Mouse (Mus musculus): ENCODE measurements around the gene Gdi1. TPM values are rescaled to one million over a fixed set of nuclear protein-coding genes. Genes with fewer than 3 reads are reported as not detected.

Gdi1 gene
- polyA plus RNA-seq (2014; fragmentation: Nextera tagmentation; extraction: Ambion mirVana): 761 and 960 TPM in 2 replicates

- Histone ChIP-seq H3K9ac (replicated peaks; ENCODE audit: low read depth, low read length) (peak within 1 kb of the TSS; percentile 58), H3K27ac (ENCODE audit: low read depth, low read length) (peak within 1 kb of the TSS; percentile 96), H3K4me1 (ENCODE audit: control insufficient read depth, insufficient read depth, low read length) (no peaks in the 10 kb centered on the region; the same call in 1 of the 2 replicates), H3K36me3 (ENCODE audit: control insufficient read depth, insufficient read depth, low read length) (peaks cover 22% of the 10 kb centered on the region), H3K4me3 (ENCODE audit: low read depth, low read length) (peak within 1 kb of the TSS; percentile 35), H3K27me3 (ENCODE audit: control insufficient read depth, insufficient read depth, low read length) (no peaks in the 10 kb centered on the region), H3K4me2 (ENCODE audit: low read depth, low read length) (peak within 1 kb of the TSS; percentile 63), H3K9me3 (ENCODE audit: control insufficient read depth, low read length) (no peaks in the 10 kb centered on the region)
- 17% methylated on average over 40 of the region's 41 CpGs for WGBS
- peak; percentile 83 for ATAC-seq (ENCODE audit: low read depth)
Measured at GRCm38 (mm10) chrX:74304867-74305700, at the start of gene Gdi1. TSS of gene Gdi1 (plus strand) at chrX:74304998.

GRCm38 (mm10) chrX:74257746-74258145 is 47.1 kb upstream of the Gdi1 start:
- no peaks in the 10 kb centered on the region for H3K9me3 ChIP-seq (ENCODE audit: control insufficient read depth, low read length)
- no peak for ATAC-seq (ENCODE audit: low read depth)
- no peak overlapping the region for H3K27ac ChIP-seq (ENCODE audit: low read depth, low read length)
- 0 out of 2 replicates have a peak, but pooled peaks cover 3% of the 10 kb centered on the region for H3K4me1 ChIP-seq (ENCODE audit: control insufficient read depth, insufficient read depth, low read length)
- H3K9ac ChIP-seq (replicated peaks; ENCODE audit: low read depth, low read length): no peak overlapping the region
- 91% methylated on average over 3 of the region's 3 CpGs for WGBS
- no peak overlapping the region for H3K4me2 ChIP-seq (ENCODE audit: low read depth, low read length)
- H3K4me3 ChIP-seq (ENCODE audit: low read depth, low read length): no peak overlapping the region
- peaks cover 2% of the 10 kb centered on the region for H3K36me3 ChIP-seq (ENCODE audit: control insufficient read depth, insufficient read depth, low read length)
- no peaks in the 10 kb centered on the region for H3K27me3 ChIP-seq (ENCODE audit: control insufficient read depth, insufficient read depth, low read length)

- Histone ChIP-seq H3K27me3 (ENCODE audit: control insufficient read depth, insufficient read depth, low read length) (no peaks in the 10 kb centered on the region), H3K4me1 (ENCODE audit: control insufficient read depth, insufficient read depth, low read length) (0 out of 2 replicates have a peak, but pooled peaks cover 2% of the 10 kb centered on the region)
- WGBS: 30% methylated on average over 3 of the region's 3 CpGs
Measured at GRCm38 (mm10) chrX:74269736-74270061, 35.1 kb upstream of the Gdi1 start.

DNA sequence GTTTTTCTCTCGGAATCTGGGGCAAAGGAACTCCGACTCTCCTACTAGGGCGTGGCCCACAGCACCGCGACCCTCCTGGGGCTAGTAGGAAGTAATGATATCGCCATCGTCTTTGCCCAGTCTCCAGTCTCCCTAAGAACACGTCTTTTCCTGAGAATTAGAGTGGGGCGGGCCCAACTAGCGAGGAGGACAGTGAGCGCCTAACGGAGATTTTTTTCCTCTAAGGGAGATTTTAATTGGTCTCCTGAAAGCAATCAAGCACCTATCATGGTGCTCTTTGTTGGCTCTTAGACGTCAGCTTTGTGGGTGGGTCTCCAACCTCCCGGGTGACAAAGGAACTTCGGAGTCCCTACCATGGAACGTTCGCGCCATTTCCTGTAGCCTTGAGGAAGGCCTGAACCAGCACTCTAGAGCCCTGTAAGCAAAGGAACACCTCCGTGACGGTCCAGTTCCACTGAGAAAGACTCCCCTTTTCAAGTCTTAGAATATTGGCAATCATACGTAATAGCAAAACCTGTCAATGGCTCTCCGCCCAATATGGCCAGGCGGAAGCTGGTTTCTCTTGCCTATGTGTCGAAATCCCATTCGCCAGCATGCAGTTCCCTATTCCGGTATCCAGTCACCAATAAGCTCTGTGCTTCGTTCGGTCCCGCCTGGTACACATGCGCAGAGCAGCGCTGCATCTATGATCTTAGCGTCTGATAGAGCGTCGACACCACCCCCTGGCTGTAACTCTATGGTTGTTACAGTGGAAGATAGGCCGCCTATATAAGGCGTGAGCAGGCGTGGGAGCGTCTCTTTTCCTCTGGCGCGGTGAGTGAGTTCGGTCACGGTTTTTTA is 34.5 kb upstream of the Gdi1 start, which contains the start of gene Rpl10:
Rpl10 (plus strand) TSS at position 751 of the 840 bp plus-strand sequence.
- peak within 1 kb of the TSS; percentile 54 for H3K4me2 ChIP-seq (ENCODE audit: low read depth, low read length)

More at GRCm38 (mm10) chrX:74269736-74270061, 35.1 kb upstream of the Gdi1 start:
- peak overlapping the region; percentile 61 for H3K9ac ChIP-seq (replicated peaks; ENCODE audit: low read depth, low read length)
- no peaks in the 10 kb centered on the region for H3K9me3 ChIP-seq (ENCODE audit: control insufficient read depth, low read length)
- peak; percentile 18; the same call in 1 of the 2 replicates for ATAC-seq (ENCODE audit: low read depth)
- peak overlapping the region; percentile 94 for H3K27ac ChIP-seq (ENCODE audit: low read depth, low read length)
- H3K4me3 ChIP-seq (ENCODE audit: low read depth, low read length): peak overlapping the region; percentile 54
- peak overlapping the region; percentile 46 for H3K4me2 ChIP-seq (ENCODE audit: low read depth, low read length)
- 0 out of 2 replicates have a peak, but pooled peaks cover 3% of the 10 kb centered on the region for H3K36me3 ChIP-seq (ENCODE audit: control insufficient read depth, insufficient read depth, low read length)

GRCm38 (mm10) chrX:74270902-74271551 is 33.8 kb upstream of the Gdi1 start:
- H3K4me1 ChIP-seq (ENCODE audit: control insufficient read depth, insufficient read depth, low read length): 0 out of 2 replicates have a peak, but pooled peaks cover 2% of the 10 kb centered on the region
- 0 out of 2 replicates have a peak, but pooled peaks cover 3% of the 10 kb centered on the region for H3K36me3 ChIP-seq (ENCODE audit: control insufficient read depth, insufficient read depth, low read length)
- no peaks in the 10 kb centered on the region for H3K27me3 ChIP-seq (ENCODE audit: control insufficient read depth, insufficient read depth, low read length)
- WGBS: 18% methylated on average over 27 of the region's 27 CpGs
- H3K4me3 ChIP-seq (ENCODE audit: low read depth, low read length): peak overlapping the region; percentile 54
- peak overlapping the region; percentile 54 for H3K4me2 ChIP-seq (ENCODE audit: low read depth, low read length)
- ATAC-seq (ENCODE audit: low read depth): no peak; the same call in 1 of the 2 replicates
- peak overlapping the region; percentile 50 for H3K9ac ChIP-seq (replicated peaks; ENCODE audit: low read depth, low read length)
- H3K9me3 ChIP-seq (ENCODE audit: control insufficient read depth, low read length): no peaks in the 10 kb centered on the region
- H3K27ac ChIP-seq (ENCODE audit: low read depth, low read length): no peak overlapping the region

More for the DNA sequence above, 34.5 kb upstream of the Gdi1 start, which contains the start of gene Rpl10:
- Histone ChIP-seq H3K4me3 (ENCODE audit: low read depth, low read length) (peak within 1 kb of the TSS; percentile 54), H3K9ac (replicated peaks; ENCODE audit: low read depth, low read length) (peak within 1 kb of the TSS; percentile 61), H3K36me3 (ENCODE audit: control insufficient read depth, insufficient read depth, low read length) (0 out of 2 replicates have a peak, but pooled peaks cover 3% of the 10 kb centered on the region), H3K4me1 (ENCODE audit: control insufficient read depth, insufficient read depth, low read length) (0 out of 2 replicates have a peak, but pooled peaks cover 2% of the 10 kb centered on the region), H3K27me3 (ENCODE audit: control insufficient read depth, insufficient read depth, low read length) (no peaks in the 10 kb centered on the region), H3K27ac (ENCODE audit: low read depth, low read length) (peak within 1 kb of the TSS; percentile 94), H3K9me3 (ENCODE audit: control insufficient read depth, low read length) (no peaks in the 10 kb centered on the region)
- peak; percentile 96 for ATAC-seq (ENCODE audit: low read depth)
- 19% methylated on average over 42 of the region's 42 CpGs for WGBS

- Histone ChIP-seq H3K4me2 (ENCODE audit: low read depth, low read length) (no peak overlapping the region), H3K9ac (replicated peaks; ENCODE audit: low read depth, low read length) (no peak overlapping the region), H3K4me3 (ENCODE audit: low read depth, low read length) (no peak overlapping the region), H3K4me1 (ENCODE audit: control insufficient read depth, insufficient read depth, low read length) (0 out of 2 replicates have a peak, but pooled peaks cover 2% of the 10 kb centered on the region), H3K27me3 (ENCODE audit: control insufficient read depth, insufficient read depth, low read length) (no peaks in the 10 kb centered on the region), H3K36me3 (ENCODE audit: control insufficient read depth, insufficient read depth, low read length) (0 out of 2 replicates have a peak, but pooled peaks cover 3% of the 10 kb centered on the region), H3K27ac (ENCODE audit: low read depth, low read length) (no peak overlapping the region), H3K9me3 (ENCODE audit: control insufficient read depth, low read length) (no peaks in the 10 kb centered on the region)
- 28% methylated on average over 10 of the region's 10 CpGs for WGBS
- ATAC-seq (ENCODE audit: low read depth): no peak
Measured at GRCm38 (mm10) chrX:74273422-74274322, 31.1 kb upstream of the Gdi1 start.

- H3K9me3 ChIP-seq (ENCODE audit: control insufficient read depth, low read length): no peaks in the 10 kb centered on the region
- H3K4me2 ChIP-seq (ENCODE audit: low read depth, low read length): no peak overlapping the region
- WGBS: 87% methylated on average over 8 of the region's 8 CpGs
- H3K4me3 ChIP-seq (ENCODE audit: low read depth, low read length): no peak overlapping the region
- no peak overlapping the region for H3K9ac ChIP-seq (replicated peaks; ENCODE audit: low read depth, low read length)
- no peaks in the 10 kb centered on the region for H3K4me1 ChIP-seq (ENCODE audit: control insufficient read depth, insufficient read depth, low read length)
- H3K27ac ChIP-seq (ENCODE audit: low read depth, low read length): no peak overlapping the region
- no peak for ATAC-seq (ENCODE audit: low read depth)
- H3K36me3 ChIP-seq (ENCODE audit: control insufficient read depth, insufficient read depth, low read length): 0 out of 2 replicates have a peak, but pooled peaks cover 3% of the 10 kb centered on the region
- no peaks in the 10 kb centered on the region for H3K27me3 ChIP-seq (ENCODE audit: control insufficient read depth, insufficient read depth, low read length)
Measured at GRCm38 (mm10) chrX:74277916-74278315, 26.9 kb upstream of the Gdi1 start.

All from neural tube, embryonic 14.5 days (tissue).